Mouse (Mus musculus) gonadal fat pad, adult 2 months (tissue): ENCODE results near the gene Magel2. TPM values are rescaled to one million over a fixed set of nuclear protein-coding genes. Genes with fewer than 3 reads are reported as not detected.

Experiments used
- DNase-seq: peaks from one replicate; pipeline ENCODE4 v3.0.0-alpha.2; 2012; ENCODE audit warnings: low read depth
- polyA plus RNA-seq: library from polyadenylated mRNA; depleted of rRNA; stranded (reverse); fragments of >200 nt; gene quantifications from 2 replicates; pipeline ENCODE4 v1.2.3, GENCODE M21; 2012; rRNA removed

The Magel2 gene
- polyA plus RNA-seq, 1 experiment = not detected

DNA sequence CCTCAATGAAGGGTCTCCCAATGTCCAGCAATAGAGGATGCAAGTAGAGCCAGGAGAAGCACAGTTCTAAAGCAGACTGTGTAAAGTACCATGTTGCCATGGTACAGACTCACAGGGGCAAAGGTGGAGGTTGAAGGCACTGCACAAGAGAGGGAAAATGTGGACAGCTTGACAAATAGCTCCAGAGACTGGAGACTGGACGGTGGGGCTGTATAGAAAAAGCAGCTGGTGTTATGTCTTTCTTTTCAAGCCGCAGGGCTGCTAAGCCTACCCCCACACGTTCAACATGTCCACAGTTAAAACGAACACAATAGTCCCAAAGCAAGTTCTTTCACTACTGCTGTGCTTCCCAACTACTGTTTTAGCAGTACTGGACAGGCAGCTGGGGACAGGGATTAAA, 46.4 kb downstream of the Magel2 start:
- DNase-seq = no peak

DNA sequence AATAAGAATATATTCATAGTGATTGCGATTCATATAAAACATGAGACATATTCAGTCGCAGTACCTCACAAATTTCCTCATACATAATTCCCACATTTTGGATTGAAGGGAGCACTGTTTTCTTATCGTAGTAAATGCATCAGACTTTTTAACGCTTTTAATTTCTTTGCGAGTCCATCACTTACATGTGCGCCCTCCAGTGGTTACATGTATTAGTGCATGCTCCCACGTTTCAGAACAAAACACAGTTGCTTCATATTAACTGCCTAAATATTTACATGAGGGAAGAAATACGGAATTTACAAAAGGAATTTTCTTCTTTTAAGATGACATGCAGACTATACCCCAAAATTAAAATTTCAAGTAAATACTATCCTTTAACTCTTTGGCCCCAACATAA, 51.5 kb downstream of the Magel2 start:
- no peak for DNase-seq

Other genes starting within 250 kb of the Magel2 start
- gene Ndn, start 30.4 kb upstream of the Magel2 start, polyA plus RNA-seq = 12.7 and 17.2 TPM in 2 replicates
- 1.5 TPM in 2 replicates for gene Mkrn3, start 43.1 kb downstream of the Magel2 start, polyA plus RNA-seq
- gene Peg12, start 87.5 kb downstream of the Magel2 start, polyA plus RNA-seq = 0.45 and 0.52 TPM in 2 replicates